Mouse (Mus musculus): ENCODE measurements around the gene Rxfp2.

Rxfp2 gene

DNA sequence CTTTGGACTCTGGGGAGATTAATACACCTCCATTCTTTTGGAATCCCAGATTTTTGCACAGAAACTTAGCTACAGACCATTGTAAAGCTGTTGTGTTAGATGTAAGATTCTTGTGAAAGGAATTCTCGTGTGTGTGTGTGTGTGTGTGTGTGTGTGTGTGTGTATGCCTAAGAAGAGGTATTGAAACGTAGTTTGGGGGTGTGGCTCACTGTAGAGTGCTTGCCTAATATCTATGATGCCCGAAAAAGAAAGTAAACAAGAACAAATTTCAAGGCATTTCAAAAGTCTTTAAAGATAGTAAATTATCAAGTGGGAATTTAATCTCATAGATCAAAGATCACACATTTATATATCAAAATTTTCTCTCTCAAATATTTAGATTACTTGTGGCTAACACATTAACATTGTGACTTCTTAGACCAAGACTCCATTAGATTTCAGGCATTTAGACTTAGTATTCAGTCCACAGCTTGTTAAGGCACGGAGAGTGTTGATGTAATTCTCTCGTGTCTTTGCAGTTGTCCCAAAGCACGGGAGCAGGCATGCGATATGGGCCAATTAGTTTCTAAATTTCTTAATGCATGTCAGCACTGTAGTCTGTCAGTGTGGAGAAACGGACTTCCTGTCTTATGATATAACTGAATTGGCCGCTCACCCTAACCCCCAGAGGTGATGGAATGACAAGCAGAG lies 97.9 kb downstream of the Rxfp2 start:
- DNase-seq, result no peak

DNA sequence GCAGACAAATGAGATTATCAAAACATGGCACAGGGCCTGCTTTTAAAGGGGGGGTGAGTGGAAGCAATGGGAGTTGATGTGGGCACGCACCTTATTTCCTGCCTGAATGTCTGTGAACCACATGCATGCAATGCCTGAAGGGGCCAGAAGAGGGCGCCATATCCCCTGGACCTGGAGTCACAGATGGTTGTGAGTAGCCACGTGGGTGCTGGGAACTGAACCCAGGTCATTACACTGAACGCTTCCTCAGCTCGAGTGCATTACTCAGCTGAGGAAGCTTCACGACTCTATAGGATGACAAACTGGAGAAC lies 98.4 kb downstream of the Rxfp2 start:
- DNase-seq, result no peak

- DNase-seq, result no peak
Observed at GRCm38 (mm10) chr5:150118124-150118454, 99.6 kb downstream of the Rxfp2 start.

DNA sequence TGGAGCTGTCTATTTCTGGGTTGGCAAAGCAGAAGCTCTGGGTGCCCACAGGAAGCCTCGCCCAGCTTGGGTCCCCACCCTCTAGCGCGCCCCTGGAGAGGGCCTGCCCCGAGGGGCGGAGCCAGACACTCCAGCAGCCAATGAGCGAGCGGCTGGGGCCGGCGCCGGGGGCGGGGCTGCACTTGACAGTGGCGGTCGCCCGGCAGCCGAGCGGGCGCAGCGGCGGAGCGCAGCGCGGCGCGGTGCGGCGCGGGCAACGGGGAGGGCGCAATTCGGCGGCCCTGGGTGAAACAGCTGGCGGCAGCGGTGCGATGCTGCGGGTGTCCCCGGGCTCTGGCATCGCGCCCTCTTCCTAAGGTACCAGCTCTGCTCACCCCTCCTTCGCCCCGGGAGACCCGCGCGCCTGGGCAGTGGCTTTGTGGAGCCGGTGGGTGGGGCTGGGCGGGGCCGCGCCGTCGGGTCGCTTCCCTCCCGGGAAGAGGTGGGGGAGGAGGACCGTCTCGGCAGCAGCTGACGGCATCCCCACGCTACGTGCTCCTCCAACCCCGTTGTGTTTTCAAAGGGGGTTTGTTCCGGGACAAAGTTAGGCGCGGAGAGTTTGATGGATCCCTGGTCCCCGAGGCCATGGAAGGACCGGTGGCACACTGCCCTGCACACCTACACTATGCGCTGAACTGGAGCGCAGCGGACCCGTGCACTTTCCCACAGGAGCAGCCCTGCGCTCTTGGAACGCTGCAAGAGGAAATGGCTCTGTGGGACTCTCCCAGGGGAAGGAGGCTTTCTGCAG lies 100.2 kb downstream of the Rxfp2 start, which contains the start of gene Fry:
Fry (plus strand) TSS at position 191 of the 787 bp plus-strand sequence.
- DNase-seq, result peak; percentile 79

DNA sequence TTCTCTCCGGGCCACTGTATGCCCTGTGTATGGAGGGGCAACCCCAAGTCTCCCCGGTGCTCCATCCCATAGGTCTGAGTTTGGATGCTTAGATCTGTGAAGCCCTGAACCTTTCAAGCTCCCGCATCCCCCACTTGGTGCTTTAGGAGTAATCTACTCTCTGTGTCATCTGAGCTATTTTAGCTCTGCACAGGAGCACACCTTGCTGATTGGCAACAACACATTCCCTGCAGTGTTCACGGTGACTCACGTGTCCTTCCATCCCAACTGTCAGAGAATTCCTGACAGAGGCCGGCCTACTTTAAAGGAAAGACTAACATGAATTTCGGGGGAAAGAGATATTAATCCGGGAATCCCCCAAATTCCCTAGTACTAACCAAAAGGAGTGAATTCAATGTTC lies 102.2 kb downstream of the Rxfp2 start:
- no peak for DNase-seq

- no peak for DNase-seq
Observed at GRCm38 (mm10) chr5:150122095-150122494, 103.6 kb downstream of the Rxfp2 start.

- DNase-seq, result no peak
Observed at GRCm38 (mm10) chr5:150122571-150122970, 104.1 kb downstream of the Rxfp2 start.

- no peak for DNase-seq
Observed at GRCm38 (mm10) chr5:150125920-150126319, 107.4 kb downstream of the Rxfp2 start.

DNA sequence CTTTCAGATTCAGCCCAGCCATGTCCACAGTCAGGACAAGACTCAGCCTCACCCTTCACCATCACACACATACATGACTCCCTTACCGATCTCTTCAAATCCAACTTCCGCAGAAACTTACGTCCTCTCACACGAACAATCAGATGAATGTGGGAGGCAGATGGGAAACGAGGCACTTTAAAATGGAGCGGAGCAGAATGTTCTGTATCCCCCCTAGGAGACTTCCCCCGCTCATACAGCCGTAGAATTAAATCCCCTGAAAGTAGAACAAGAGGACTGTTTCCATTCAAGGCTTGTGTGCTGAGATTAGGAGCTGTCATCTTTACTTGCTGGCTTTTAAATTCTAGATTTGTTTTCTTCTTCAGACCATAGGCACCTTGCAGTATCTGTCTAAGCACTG lies 110.0 kb downstream of the Rxfp2 start:
- DNase-seq, result no peak

GRCm38 (mm10) chr5:150130144-150130543 lies 111.7 kb downstream of the Rxfp2 start:
- no peak for DNase-seq

DNA sequence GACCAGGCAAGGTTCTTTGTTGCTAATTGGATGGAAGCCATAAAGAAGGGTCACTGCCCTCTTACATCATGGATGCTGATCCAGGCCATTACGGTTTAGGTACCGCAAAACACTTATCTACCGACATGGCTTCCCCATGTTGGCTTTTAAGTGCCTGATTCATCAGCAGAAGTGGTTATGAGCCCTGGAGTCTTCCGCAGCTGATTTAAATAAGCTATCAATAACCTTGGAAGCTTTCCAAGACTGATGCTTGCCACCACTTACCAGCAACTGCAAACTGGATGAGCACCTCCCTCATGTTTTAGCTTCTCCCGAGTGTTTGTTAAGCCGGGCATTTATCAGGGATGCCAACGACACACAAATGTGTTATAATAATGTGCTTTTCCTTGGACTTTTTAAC lies 112.7 kb downstream of the Rxfp2 start:
- DNase-seq, result no peak

All from cerebellum, adult 11-12 months (tissue).